Mouse (Mus musculus): ENCODE data around the gene 2210011C24Rik.
"Not testable (repeated sequence)": the region's sequence is repeated elsewhere in the genome, so short reads cannot be mapped to it uniquely, and the experiment has no call there.

2210011C24Rik gene

DNA sequence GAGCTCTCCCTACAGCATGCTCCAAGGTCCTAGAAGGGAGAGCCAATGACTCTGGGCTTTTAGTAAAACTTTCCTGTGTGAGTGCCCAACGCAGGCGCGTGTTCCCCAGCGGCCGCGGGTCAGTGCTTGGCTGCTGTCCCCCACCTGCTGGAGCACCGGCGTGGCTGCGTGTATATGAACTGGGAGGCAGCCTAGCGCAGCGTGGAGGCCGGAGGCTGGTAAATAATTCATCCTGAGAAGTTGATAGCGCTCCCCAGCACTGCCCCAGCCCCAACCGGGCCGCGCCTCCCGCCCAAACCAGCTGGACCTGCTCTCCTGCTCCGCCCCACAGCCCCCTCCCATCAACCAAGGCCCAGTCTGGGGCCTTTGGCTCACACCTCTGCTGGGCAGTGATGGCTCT, 9.1 kb upstream of the 2210011C24Rik start, which contains the start of gene Palm3:
Gene Palm3, plus strand, starts transcription at position 376 of the 400 bp plus-strand sequence.
- no peak for DNase-seq (ENCODE audit: low read depth, low spot score)

GRCm38 (mm10) chr8:84019738-84020137, 7.8 kb upstream of the 2210011C24Rik start:
- no peak for DNase-seq (ENCODE audit: low read depth, low spot score)

- no peak for DNase-seq (ENCODE audit: low read depth, low spot score)
Observed at GRCm38 (mm10) chr8:84015833-84016232, 3.9 kb upstream of the 2210011C24Rik start.

GRCm38 (mm10) chr8:84012499-84013165, 661 bp upstream of the 2210011C24Rik start:
- no peak for DNase-seq (ENCODE audit: low read depth, low spot score)

GRCm38 (mm10) chr8:84010625-84011611, 1.1 kb downstream of the 2210011C24Rik start:
- no peak for DNase-seq (ENCODE audit: low read depth, low spot score)

DNA sequence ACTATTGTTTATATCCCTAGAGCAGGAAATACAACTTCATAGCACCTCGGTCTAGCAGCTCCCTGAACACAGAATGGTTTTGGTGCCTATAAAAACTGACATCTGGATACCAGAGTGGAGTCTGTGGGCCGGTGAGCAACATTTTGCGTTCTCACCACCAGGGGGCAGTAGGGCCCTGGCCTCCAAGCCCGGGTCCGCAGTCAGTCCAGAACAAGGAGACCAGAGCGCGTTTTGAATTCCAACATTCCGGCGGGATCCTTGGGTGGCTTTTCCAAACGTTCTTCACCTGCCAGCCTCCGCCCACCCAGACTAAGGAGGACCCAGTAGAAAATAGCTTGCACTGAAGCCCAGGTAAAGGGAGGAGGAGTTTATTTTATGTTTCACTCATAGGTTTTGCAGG, 2.1 kb downstream of the 2210011C24Rik start:
- peak; percentile 85 for DNase-seq (ENCODE audit: low read depth, low spot score)

GRCm38 (mm10) chr8:84008362-84008761, 3.6 kb downstream of the 2210011C24Rik start:
- DNase-seq (ENCODE audit: low read depth, low spot score), result peak; percentile 70

DNA sequence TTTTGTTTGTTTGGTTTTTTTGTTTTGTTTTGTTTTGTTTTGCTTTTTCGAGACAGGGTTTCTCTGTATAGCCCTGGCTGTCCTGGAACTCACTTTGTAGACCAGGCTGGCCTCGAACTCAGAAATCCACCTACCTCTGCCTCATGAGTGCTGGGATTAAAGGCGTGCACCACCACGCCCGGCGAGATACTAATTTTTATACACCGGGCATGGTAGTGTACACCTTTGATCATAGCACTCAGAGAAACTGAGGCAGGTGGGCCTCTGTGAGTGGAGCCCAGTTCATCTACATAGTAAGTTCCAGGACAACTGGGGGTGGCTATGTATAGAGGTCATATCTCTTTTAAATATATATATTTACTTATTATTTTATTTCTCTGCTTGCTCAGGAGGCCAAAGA, 6.5 kb downstream of the 2210011C24Rik start:
- DNase-seq (ENCODE audit: low read depth, low spot score), result not testable (repeated sequence)

GRCm38 (mm10) chr8:84004533-84005201, 7.3 kb downstream of the 2210011C24Rik start:
- DNase-seq (ENCODE audit: low read depth, low spot score), result peak; percentile 92

DNA sequence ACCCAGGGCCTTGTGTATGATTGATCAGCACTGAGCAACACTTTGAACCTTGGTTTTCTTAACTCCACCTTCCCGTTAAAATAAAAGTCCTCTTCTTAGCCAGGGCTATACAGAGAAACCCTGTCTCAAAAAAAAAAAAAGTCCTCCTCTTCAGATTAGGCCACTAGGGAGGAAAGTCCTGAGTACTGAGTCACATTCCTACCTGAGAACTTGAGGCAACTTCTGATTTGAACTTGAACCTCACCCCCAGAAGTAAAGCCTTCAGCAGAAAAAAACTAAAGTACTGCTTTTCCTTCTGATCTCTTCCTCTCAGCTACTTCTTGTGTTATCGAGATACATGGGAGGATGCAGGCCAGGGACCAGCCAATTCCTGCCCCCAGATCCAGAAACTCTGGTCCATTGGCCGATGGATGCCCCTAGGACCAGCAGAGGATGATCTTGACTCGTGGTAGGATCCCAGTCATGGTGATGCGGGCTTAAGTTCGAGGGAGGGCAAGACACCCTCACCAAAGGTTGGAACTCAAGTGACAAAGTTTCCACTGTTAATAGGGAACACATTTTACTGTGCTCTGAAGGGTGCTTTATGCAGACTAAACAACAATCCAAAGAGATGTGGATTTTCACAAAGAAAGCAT, 8.2 kb downstream of the 2210011C24Rik start:
- DNase-seq (ENCODE audit: low read depth, low spot score), result no peak

DNA sequence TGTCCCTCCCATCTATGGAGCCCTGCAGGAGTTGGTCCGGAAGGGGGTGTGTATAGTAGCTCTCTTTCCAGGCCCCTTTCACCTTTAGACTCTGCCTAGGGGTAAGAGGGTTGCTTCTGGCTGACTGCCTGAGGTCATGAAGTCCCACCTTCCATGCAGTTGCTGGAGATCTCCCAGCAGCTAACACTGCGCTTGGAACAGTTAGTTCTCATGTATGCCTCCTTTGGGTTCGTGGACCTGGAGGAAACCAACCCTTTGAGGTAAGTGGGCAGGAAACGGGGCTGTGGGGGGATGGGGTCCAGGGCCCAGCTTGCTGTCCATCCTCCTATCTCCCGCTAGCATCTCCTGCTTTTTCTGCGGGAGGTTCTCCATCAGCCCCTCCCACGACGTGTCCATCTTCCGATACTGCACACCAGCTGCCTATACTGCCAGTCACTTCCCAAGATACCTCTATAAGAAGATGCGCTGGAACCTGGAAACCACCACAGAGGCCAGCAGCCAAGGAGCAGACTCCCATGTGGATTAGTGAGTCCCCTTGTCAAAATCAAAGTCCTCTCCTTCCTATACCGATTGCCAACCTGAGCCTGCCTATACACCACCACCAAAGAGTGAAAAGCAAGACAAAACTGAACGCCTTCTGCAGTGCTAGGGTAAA, 8.9 kb downstream of the 2210011C24Rik start:
- no peak for DNase-seq (ENCODE audit: low read depth, low spot score)

DNA sequence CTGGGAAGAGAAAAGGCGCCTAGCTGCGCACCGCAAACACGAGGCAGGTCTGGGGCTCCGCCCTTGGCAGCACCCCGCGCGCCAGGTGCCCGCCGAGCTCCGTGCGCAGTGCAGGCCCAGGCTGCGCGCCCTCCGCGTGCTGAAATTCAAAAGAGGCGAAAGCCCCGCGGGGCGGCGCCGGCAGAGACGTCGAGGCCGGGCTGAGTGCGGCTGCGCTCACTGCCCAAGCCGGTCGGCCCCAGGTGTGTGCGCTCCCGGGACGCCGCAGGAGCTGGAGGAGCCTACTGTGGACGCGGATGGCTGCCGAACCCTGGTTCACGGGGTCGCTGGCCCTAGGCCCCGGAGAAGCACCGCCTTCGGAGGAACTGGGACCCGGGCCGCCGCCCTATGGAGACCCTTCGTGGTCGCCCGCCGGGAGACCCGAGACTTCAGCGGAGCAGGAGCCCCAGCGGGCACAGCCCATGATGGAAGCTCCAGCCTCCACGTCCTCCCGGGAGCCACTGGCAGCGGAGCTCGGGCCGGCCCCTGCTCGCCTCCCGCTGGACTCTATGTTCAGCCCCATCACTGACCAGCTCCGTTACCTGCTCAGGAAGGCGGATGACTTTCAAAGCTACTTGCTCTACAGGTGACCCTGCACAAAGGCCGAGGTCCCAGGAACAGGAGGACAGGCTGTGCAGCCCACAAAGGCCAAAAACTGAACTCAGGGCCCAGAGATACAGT, 10.5 kb downstream of the 2210011C24Rik start, which contains the start of gene 1700067K01Rik:
Gene 1700067K01Rik, plus strand, starts transcription at position 222 of the 720 bp plus-strand sequence.
- DNase-seq (ENCODE audit: low read depth, low spot score), result peak; percentile 55

DNA sequence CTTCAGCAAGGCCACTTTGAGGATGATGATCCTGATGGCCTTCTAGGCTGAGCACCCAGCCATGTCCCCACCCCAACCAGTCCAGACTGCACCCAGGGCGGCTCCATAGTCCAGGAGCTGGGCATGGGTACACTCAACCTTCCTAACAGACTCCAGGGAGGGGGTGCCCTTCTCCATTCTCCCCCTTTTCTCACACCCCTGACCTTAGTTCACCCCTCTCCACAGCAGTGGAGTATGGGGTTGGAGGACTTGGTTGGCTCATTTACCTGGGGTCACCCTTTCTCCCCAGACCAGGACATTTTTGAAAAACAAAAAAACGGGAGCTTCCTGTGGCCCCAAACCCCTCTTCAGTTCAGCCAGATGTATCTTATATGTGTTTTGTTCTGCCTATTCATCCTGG, 12.1 kb downstream of the 2210011C24Rik start:
- no peak for DNase-seq (ENCODE audit: low read depth, low spot score)

GRCm38 (mm10) chr8:83999057-83999705, 12.8 kb downstream of the 2210011C24Rik start:
- no peak for DNase-seq (ENCODE audit: low read depth, low spot score)

DNA sequence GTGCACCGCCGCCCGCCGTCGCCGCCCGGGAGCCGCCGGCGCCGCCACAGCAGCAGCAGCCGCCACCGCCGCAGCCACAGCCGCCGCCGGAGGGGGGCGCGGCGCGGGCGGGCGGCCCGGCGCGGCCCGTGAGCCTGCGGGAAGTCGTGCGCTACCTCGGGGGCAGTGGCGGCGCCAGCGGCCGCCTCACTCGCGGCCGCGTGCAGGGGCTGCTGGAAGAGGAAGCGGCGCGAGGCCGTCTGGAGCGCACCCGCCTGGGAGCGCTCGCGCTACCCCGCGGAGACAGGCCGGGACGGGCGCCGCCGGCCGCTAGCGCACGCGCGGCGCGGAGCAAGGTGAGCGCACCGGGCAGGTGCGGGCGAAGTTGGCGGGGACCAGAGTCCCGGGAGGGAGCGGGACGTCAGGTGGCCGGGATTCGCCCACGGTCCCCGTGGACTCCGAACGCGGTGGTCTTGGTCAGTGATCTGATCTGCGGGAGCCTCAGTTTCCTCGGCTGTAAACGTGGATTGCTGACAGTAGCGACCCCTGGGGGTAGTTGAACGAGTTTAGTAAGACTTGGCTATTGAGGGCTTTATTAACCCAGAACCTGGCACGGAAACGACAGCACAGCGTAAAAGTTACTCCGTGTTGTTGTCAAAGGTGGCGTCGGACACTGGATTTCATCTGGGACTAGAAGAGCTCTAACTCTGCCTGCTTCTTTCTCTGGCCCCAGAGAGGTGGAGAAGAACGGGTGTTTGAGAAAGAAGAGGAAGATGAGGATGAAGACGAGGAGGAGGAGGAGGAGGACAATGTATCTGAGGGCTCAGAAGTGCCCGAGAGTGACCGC, 13.5 kb downstream of the 2210011C24Rik start:
- peak; percentile 69 for DNase-seq (ENCODE audit: low read depth, low spot score)

DNA sequence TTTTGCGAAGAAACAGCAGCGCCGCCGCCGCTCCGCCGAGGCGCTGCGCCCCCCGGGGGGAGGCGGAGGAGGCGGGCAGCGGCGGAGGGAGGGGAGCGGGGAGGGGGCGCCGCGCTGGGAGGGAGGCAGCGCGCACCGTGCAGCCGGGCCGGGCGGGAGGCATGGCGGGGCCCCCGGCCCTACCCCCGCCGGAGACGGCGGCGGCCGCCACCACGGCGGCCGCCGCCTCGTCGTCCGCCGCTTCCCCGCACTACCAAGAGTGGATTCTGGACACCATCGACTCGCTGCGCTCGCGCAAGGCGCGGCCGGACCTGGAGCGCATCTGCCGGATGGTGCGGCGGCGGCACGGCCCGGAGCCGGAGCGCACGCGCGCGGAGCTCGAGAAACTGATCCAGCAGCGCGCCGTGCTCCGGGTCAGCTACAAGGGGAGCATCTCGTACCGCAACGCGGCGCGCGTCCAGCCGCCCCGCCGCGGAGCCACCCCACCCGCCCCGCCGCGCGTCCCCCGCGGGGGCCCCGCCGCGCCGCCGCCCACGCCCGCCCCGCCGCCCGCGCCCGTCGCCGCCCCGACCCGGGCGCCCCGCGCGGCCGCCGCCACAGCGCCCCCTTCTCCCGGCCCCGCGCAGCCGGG, 14.3 kb downstream of the 2210011C24Rik start, which contains the start of gene Samd1:
Gene Samd1, plus strand, starts transcription at position 162 of the 631 bp plus-strand sequence.
- no peak for DNase-seq (ENCODE audit: low read depth, low spot score)

- DNase-seq (ENCODE audit: low read depth, low spot score), result no peak
Observed at GRCm38 (mm10) chr8:83996567-83997505, 15.1 kb downstream of the 2210011C24Rik start.
